Mouse (Mus musculus) c-Kit-positive CD71-negative TER-119-negative erythroid progenitor cells, embryonic 14.5 days (primary cell): ENCODE measurements around the gene Dclk3.

Experiments
- DNase-seq: peaks from one replicate; pipeline ENCODE4 v3.0.0-alpha.2; 2013; ENCODE audit warnings: low read depth

Gene Dclk3

GRCm38 (mm10) chr9:111486645-111487477, 48.0 kb downstream of the Dclk3 start:
- DNase-seq, result no peak

GRCm38 (mm10) chr9:111490583-111490982, 51.7 kb downstream of the Dclk3 start:
- DNase-seq, result no peak

GRCm38 (mm10) chr9:111491280-111491679, 52.4 kb downstream of the Dclk3 start:
- DNase-seq, result no peak

- DNase-seq, result no peak
Observed at GRCm38 (mm10) chr9:111493490-111493889, 54.6 kb downstream of the Dclk3 start.

- DNase-seq, result peak; percentile 60
Observed at GRCm38 (mm10) chr9:111495561-111495960, 56.7 kb downstream of the Dclk3 start.

- peak; percentile 45 for DNase-seq
Observed at GRCm38 (mm10) chr9:111497074-111497811, 58.4 kb downstream of the Dclk3 start.

GRCm38 (mm10) chr9:111500211-111500610, 61.3 kb downstream of the Dclk3 start:
- no peak for DNase-seq

GRCm38 (mm10) chr9:111506075-111506474, 67.2 kb downstream of the Dclk3 start:
- no peak for DNase-seq

- no peak for DNase-seq
Observed at GRCm38 (mm10) chr9:111514586-111515473, 75.9 kb downstream of the Dclk3 start.

GRCm38 (mm10) chr9:111515536-111515935, 76.7 kb downstream of the Dclk3 start:
- DNase-seq, result no peak

GRCm38 (mm10) chr9:111522226-111522625, 83.3 kb downstream of the Dclk3 start:
- DNase-seq, result no peak

GRCm38 (mm10) chr9:111523111-111523510, 84.2 kb downstream of the Dclk3 start:
- DNase-seq, result no peak

- DNase-seq, result no peak
Observed at GRCm38 (mm10) chr9:111523871-111524270, 85.0 kb downstream of the Dclk3 start.

GRCm38 (mm10) chr9:111534744-111535423, 96.0 kb downstream of the Dclk3 start:
- peak; percentile 8 for DNase-seq

GRCm38 (mm10) chr9:111535445-111536064, 96.7 kb downstream of the Dclk3 start:
- no peak for DNase-seq
